Mouse (Mus musculus) hindbrain, embryonic 14.5 days (tissue): ENCODE measurements around the gene Slc5a3. TPM values are rescaled to one million over a fixed set of nuclear protein-coding genes. Genes with fewer than 3 reads are reported as not detected.

Experiments
- ATAC-seq: fragments of 200-750 bp; cut with Nextera tagmentation; 2 replicates; pipeline ENCODE4 v1.8.0; 2017; ENCODE audit warnings: moderate number of reproducible peaks, mild to moderate bottlenecking, moderate TSS enrichment, moderate library complexity; ENCODE audit not compliant: low FRiP score
- DNase-seq: peaks from one replicate; pipeline ENCODE4 v3.0.0-alpha.2; 2015; ENCODE audit warnings: low spot score
- H3K27ac ChIP-seq: fragments of 300-500 bp; sonication (generic); 2 replicates; pipeline ENCODE4 v1.5.1; 2014; ENCODE audit warnings: mild to moderate bottlenecking, moderate library complexity
- H3K27me3 ChIP-seq: fragments of 300-500 bp; sonication (generic); 2 replicates; pipeline ENCODE4 v1.6.1; 2014; ENCODE audit warnings: mild to moderate bottlenecking, low read length, mixed read lengths; ENCODE audit not compliant: control insufficient read depth, insufficient read depth
- H3K36me3 ChIP-seq: fragments of 300-500 bp; sonication (generic); replicated peaks from 2 replicates; pipeline ENCODE4 v1.6.1; 2014; ENCODE audit not compliant: control insufficient read depth, insufficient read depth
- H3K4me1 ChIP-seq: fragments of 300-500 bp; sonication (generic); replicated peaks from 2 replicates; pipeline ENCODE4 v1.6.1; 2014; ENCODE audit warnings: antibody characterized with exemption, low read length, mixed read lengths; ENCODE audit not compliant: control insufficient read depth, insufficient read depth
- H3K4me2 ChIP-seq: fragments of 300-500 bp; sonication (generic); replicated peaks from 2 replicates; pipeline ENCODE4 v1.6.1; 2014; ENCODE audit warnings: mild to moderate bottlenecking, moderate library complexity
- H3K4me3 ChIP-seq: fragments of 300-500 bp; sonication (generic); replicated peaks from 2 replicates; pipeline ENCODE4 v1.5.1; 2014; ENCODE audit warnings: mild to moderate bottlenecking, low read length
- H3K9ac ChIP-seq: fragments of 300-500 bp; sonication (generic); 2 replicates; pipeline ENCODE4 v1.6.1; 2014
- H3K9me3 ChIP-seq: fragments of 300-500 bp; sonication (generic); 2 replicates; pipeline ENCODE4 v1.6.1; 2016; ENCODE audit warnings: low read length; ENCODE audit not compliant: control insufficient read depth
- WGBS: fragments of 180-500 bp; shearing (Covaris S2); extraction: QIAGEN DNeasy Blood & Tissue Kit; methylation state at CpG from one replicate; pipeline ENCODE4 v1.1.7; 2014; 5-methylcytosine and 5-hydroxymethylcytosine counted together
- polyA plus RNA-seq: library from polyadenylated mRNA; unstranded; fragments of >200 nt; fragmentation: Nextera tagmentation; extraction: Ambion mirVana; gene quantifications from 2 replicates; pipeline ENCODE4 v1.2.1, GENCODE M21; 2014

Gene Slc5a3
- polyA plus RNA-seq, 1 experiment from 2014 or later, result 30.9 TPM

DNA sequence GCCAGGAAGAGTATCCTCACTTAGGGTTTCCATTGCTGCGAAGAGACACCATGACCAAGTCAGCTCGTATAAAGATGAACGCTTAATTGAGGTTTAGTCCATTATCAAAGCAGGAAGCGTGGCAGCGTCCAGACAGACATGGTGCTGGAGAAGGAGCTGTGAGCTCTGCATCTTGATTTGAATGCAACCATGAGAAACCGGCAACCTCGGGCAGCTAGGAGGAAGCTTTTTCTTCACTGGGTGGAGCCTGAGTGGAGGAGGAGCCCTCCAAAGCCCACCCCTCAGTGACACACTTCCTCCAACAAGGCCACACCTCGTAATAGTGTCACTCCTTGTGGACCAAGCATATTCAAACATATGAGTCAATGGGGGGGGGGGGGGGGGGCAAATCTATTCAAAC, 71.7 kb downstream of the Slc5a3 start:
- ATAC-seq, result no peak
- H3K27me3 ChIP-seq, result no peaks in the 10 kb centered on the region
- H3K9me3 ChIP-seq, result 0 out of 2 replicates have a peak, but pooled peaks cover under 1% of the 10 kb centered on the region
- WGBS, result 90% methylated on average over 8 of the region's 8 CpGs
- H3K36me3 ChIP-seq, result no peaks in the 10 kb centered on the region
- H3K4me2 ChIP-seq, result no peak overlapping the region
- no peak overlapping the region for H3K4me3 ChIP-seq
- no peaks in the 10 kb centered on the region for H3K4me1 ChIP-seq
- DNase-seq, result no peak
- H3K27ac ChIP-seq, result no peak overlapping the region
- no peak overlapping the region for H3K9ac ChIP-seq

- H3K27ac ChIP-seq, result no peak overlapping the region
- no peak overlapping the region for H3K4me2 ChIP-seq
- DNase-seq (no peak), ATAC-seq (no peak)
- no peaks in the 10 kb centered on the region for H3K4me1 ChIP-seq
- no peaks in the 10 kb centered on the region for H3K27me3 ChIP-seq
- H3K36me3 ChIP-seq, result no peaks in the 10 kb centered on the region
- no peak overlapping the region for H3K4me3 ChIP-seq
- WGBS, result 92% methylated on average over 4 of the region's 4 CpGs
- H3K9me3 ChIP-seq, result no peaks in the 10 kb centered on the region
- H3K9ac ChIP-seq, result no peak overlapping the region
Measured at GRCm38 (mm10) chr16:92132511-92132910, 74.4 kb downstream of the Slc5a3 start.

DNA sequence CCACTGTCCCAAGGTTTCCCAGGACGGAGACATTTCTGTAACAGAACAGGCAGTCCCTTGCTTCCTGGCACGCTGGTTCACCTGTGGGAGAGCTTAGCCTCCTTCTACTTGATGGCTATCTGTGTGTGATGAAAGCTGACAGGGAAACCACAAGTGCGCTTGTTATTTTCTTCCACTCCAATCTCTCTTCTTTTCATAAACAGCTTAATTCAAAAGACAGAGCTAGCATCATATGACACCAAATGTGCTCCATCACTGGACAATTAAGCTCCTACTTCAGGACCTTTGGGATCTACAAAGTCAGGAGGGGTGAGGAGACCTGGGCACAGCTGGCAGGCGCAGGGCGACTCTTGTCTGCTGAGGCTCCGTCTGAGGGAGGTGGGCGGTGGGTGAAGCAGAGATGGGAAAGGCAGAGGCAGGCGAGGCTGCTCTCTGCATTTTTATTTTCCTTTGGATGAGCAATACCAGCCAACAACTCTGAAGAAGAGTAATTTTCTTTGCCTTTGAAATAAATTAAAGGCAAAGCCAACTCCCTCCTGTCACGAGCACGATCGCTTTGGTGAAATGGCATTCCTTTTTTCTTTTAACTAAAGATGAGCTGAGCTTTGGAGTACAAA, 76.1 kb downstream of the Slc5a3 start:
- H3K4me1 ChIP-seq, result peaks cover 6% of the 10 kb centered on the region; the same call in 1 of the 2 replicates
- 82% methylated on average over 11 of the region's 11 CpGs for WGBS

DNA sequence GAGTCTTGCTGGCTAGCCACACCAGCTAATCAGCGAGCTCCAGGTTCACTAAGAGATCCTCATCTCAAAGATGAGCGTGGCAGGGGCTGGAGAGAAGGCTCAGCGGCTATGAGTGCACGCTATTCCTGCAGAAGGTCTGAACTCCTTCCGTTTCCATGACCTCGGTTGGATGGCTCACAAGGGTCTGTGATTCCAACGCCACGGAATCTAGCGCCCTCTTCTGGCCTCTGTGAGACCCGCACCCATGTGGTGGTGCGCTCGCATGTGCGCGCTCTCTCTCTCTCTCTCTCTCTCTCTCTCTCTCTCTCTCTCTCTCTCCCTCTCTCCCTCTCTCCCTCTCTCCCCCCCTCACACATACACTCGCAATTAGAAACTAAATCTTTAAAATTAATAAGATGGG, 78.2 kb downstream of the Slc5a3 start:
- DNase-seq (no peak), ATAC-seq (no peak)
- WGBS, result 93% methylated on average over 15 of the region's 15 CpGs
- no peaks in the 10 kb centered on the region for H3K9me3 ChIP-seq
- H3K4me3 ChIP-seq, result no peak overlapping the region
- H3K36me3 ChIP-seq, result no peaks in the 10 kb centered on the region
- no peaks in the 10 kb centered on the region for H3K27me3 ChIP-seq
- no peak overlapping the region for H3K9ac ChIP-seq
- no peak overlapping the region for H3K4me2 ChIP-seq
- peaks cover 14% of the 10 kb centered on the region for H3K4me1 ChIP-seq
- no peak overlapping the region for H3K27ac ChIP-seq

More for the DNA sequence above, 76.1 kb downstream of the Slc5a3 start:
- Histone ChIP-seq H3K27me3 (no peaks in the 10 kb centered on the region), H3K9ac (no peak overlapping the region), H3K4me3 (no peak overlapping the region), H3K9me3 (no peaks in the 10 kb centered on the region), H3K36me3 (no peaks in the 10 kb centered on the region), H3K4me2 (no peak overlapping the region), H3K27ac (no peak overlapping the region; the same call in 1 of the 2 replicates)
- DNase-seq, result no peak
- no peak for ATAC-seq

Other genes starting within 250 kb of the Slc5a3 start
- gene Mrps6, start 52 bp upstream of the Slc5a3 start, polyA plus RNA-seq, result 208 and 222 TPM in 2 replicates
- 0.54 and 0.64 TPM in 2 replicates for gene Gm49711, start within 50 bp of the Slc5a3 start, polyA plus RNA-seq
- gene Kcne2, start 234.1 kb downstream of the Slc5a3 start, polyA plus RNA-seq, result 32.3 and 53.8 TPM in 2 replicates
- 63.8 and 66.1 TPM in 2 replicates for gene Smim11, start 243.0 kb downstream of the Slc5a3 start, polyA plus RNA-seq